ENCODE assay signal across 15 mouse cellular contexts in genomic region chr5:126680262-126680661, GRCm38 (mm10).
DNase-seq lines count a peak whose midpoint lies in the region.
"Had no signal": no experiment of that assay in that cellular context is flagged by ENCODE, and none has a peak within 500 bp of the region (broad histone marks: within the 10 kb centered on the region; RNA-seq: fewer than 3 reads in every experiment).

No protein-coding gene starts in this region.

- DNase-seq in frontal cortex, postnatal 36 days (ENCODE audit: low spot score in 2 of 2) = peak; percentile 24 to 35
- no peak for DNase-seq in frontal cortex, postnatal 25 days (ENCODE audit: low spot score in 2 of 2)
- peak; percentile 52 for DNase-seq in right cerebral cortex, adult 18-20 months
- no peak for DNase-seq in right cerebral cortex, postnatal 10 days (ENCODE audit: low spot score in 2 of 2)
- DNase-seq in brain, adult 2 months (ENCODE audit: low read depth, low spot score) = peak; percentile 69
- DNase-seq in telencephalon, adult 2 months (ENCODE audit: low read depth, low spot score) = peak; percentile 46
- DNase-seq: adrenal gland, adult 8-10 months; adrenal gland, postnatal 25 days; cerebellum, adult 18-20 months; cerebellum, adult 9-10 months; cerebellum, postnatal 14 days; gastrocnemius, postnatal 10 days; gastrocnemius, postnatal 36 days; heart, postnatal 10 days; heart, postnatal 36 days had no signal

Comparison
In these comparisons a context has a peak if more than half of its experiments do, and no peak if none do; other contexts are left out.
1. DNase-seq: peak in frontal cortex, postnatal 36 days (2 of 2), right cerebral cortex, adult 18-20 months (single experiment), brain, adult 2 months (single experiment) and telencephalon, adult 2 months (single experiment); none in frontal cortex, postnatal 25 days (0 of 2) and right cerebral cortex, postnatal 10 days (0 of 2).